Mouse (Mus musculus) CH12.LX (cell line): ENCODE results near the gene Tent5b. TPM values are rescaled to one million over a fixed set of nuclear protein-coding genes. Genes with fewer than 3 reads are reported as not detected.

Experiments
- polyA plus RNA-seq: library from polyadenylated mRNA; unstranded; fragments of >175 nt; gene quantifications from 2 replicates; pipeline ENCODE4 v1.2.1, GENCODE M21; 2012; ENCODE audit warnings: low read depth; ENCODE audit not compliant: insufficient read length
- total RNA-seq, 2 experiments: library from RNA; depleted of rRNA; stranded (reverse); fragments of 300-350 nt in 1 of 2; fragments of >200 nt in 1 of 2; gene quantifications; 2 replicates each; pipeline ENCODE4 v1.2.3; 2012 to 2014

Tent5b gene
- total and polyA plus RNA-seq, 3 experiments: not detected

Other genes with a start within 250 kb of the Tent5b start
- 0.21 TPM in 1 of 2 replicates, not detected in the other for gene Map3k6, start 239.3 kb upstream of the Tent5b start, total RNA-seq (2012; rRNA removed)
- gene Map3k6, start 239.3 kb upstream of the Tent5b start, total RNA-seq (2014; rRNA removed): not detected in 2 replicates
- gene Map3k6, start 239.3 kb upstream of the Tent5b start, polyA plus RNA-seq: not detected in 2 replicates
- 11.9 and 20.0 TPM in 2 replicates for gene Sytl1, start 217.0 kb upstream of the Tent5b start, total RNA-seq (2012; rRNA removed)
- 8.2 and 8.3 TPM in 2 replicates for gene Sytl1, start 217.0 kb upstream of the Tent5b start, total RNA-seq (2014; rRNA removed)
- gene Sytl1, start 217.0 kb upstream of the Tent5b start, polyA plus RNA-seq: 12.1 and 12.5 TPM in 2 replicates
- 64.0 and 64.8 TPM in 2 replicates for gene Tmem222, start 202.3 kb upstream of the Tent5b start, total RNA-seq (2012; rRNA removed)
- 85.0 and 95.7 TPM in 2 replicates for gene Tmem222, start 202.3 kb upstream of the Tent5b start, total RNA-seq (2014; rRNA removed)
- gene Tmem222, start 202.3 kb upstream of the Tent5b start, polyA plus RNA-seq: 73.2 and 79.5 TPM in 2 replicates
- 6.8 and 10.8 TPM in 2 replicates for gene Wdtc1, start 126.7 kb upstream of the Tent5b start, total RNA-seq (2012; rRNA removed)
- 2.8 and 3.0 TPM in 2 replicates for gene Wdtc1, start 126.7 kb upstream of the Tent5b start, total RNA-seq (2014; rRNA removed)
- gene Wdtc1, start 126.7 kb upstream of the Tent5b start, polyA plus RNA-seq: 9.1 and 9.6 TPM in 2 replicates
- 4.2 and 4.7 TPM in 2 replicates for gene Slc9a1, start 110.4 kb upstream of the Tent5b start, total RNA-seq (2012; rRNA removed)
- gene Slc9a1, start 110.4 kb upstream of the Tent5b start, total RNA-seq (2014; rRNA removed): 0.66 and 1.4 TPM in 2 replicates
- gene Slc9a1, start 110.4 kb upstream of the Tent5b start, polyA plus RNA-seq: 12.0 and 16.7 TPM in 2 replicates
- gene Trnp1, start 18.4 kb downstream of the Tent5b start, total RNA-seq (2012; rRNA removed): not detected in 2 replicates
- not detected in 2 replicates for gene Trnp1, start 18.4 kb downstream of the Tent5b start, total RNA-seq (2014; rRNA removed)
- not detected in 2 replicates for gene Trnp1, start 18.4 kb downstream of the Tent5b start, polyA plus RNA-seq
- not detected in 2 replicates for gene Kdf1, start 38.8 kb downstream of the Tent5b start, total RNA-seq (2012; rRNA removed)
- gene Kdf1, start 38.8 kb downstream of the Tent5b start, total RNA-seq (2014; rRNA removed): not detected in 2 replicates
- gene Kdf1, start 38.8 kb downstream of the Tent5b start, polyA plus RNA-seq: not detected in 2 replicates
- gene Nudc, start 65.9 kb downstream of the Tent5b start, total RNA-seq (2012; rRNA removed): 408 and 453 TPM in 2 replicates
- gene Nudc, start 65.9 kb downstream of the Tent5b start, total RNA-seq (2014; rRNA removed): 199 and 206 TPM in 2 replicates
- gene Nudc, start 65.9 kb downstream of the Tent5b start, polyA plus RNA-seq: 718 and 764 TPM in 2 replicates
- gene Nr0b2, start 73.2 kb downstream of the Tent5b start, total RNA-seq (2012; rRNA removed): not detected in 2 replicates
- gene Nr0b2, start 73.2 kb downstream of the Tent5b start, total RNA-seq (2014; rRNA removed): not detected in 2 replicates
- not detected in 2 replicates for gene Nr0b2, start 73.2 kb downstream of the Tent5b start, polyA plus RNA-seq
- 10.8 and 15.7 TPM in 2 replicates for gene Gpatch3, start 94.6 kb downstream of the Tent5b start, total RNA-seq (2012; rRNA removed)
- 7.2 and 9.7 TPM in 2 replicates for gene Gpatch3, start 94.6 kb downstream of the Tent5b start, total RNA-seq (2014; rRNA removed)
- 20.9 and 26.1 TPM in 2 replicates for gene Gpatch3, start 94.6 kb downstream of the Tent5b start, polyA plus RNA-seq
- 36.2 and 37.4 TPM in 2 replicates for gene Gpn2, start 104.2 kb downstream of the Tent5b start, total RNA-seq (2012; rRNA removed)
- gene Gpn2, start 104.2 kb downstream of the Tent5b start, total RNA-seq (2014; rRNA removed): 30.0 and 35.9 TPM in 2 replicates
- 34.1 and 36.8 TPM in 2 replicates for gene Gpn2, start 104.2 kb downstream of the Tent5b start, polyA plus RNA-seq
- gene Sfn, start 122.0 kb downstream of the Tent5b start, total RNA-seq (2012; rRNA removed): 0.97 and 1.0 TPM in 2 replicates
- 0.61 and 1.1 TPM in 2 replicates for gene Sfn, start 122.0 kb downstream of the Tent5b start, total RNA-seq (2014; rRNA removed)
- gene Sfn, start 122.0 kb downstream of the Tent5b start, polyA plus RNA-seq: 2.0 and 2.8 TPM in 2 replicates
- 20.1 and 24.3 TPM in 2 replicates for gene Zdhhc18, start 170.0 kb downstream of the Tent5b start, total RNA-seq (2012; rRNA removed)
- 13.7 and 15.9 TPM in 2 replicates for gene Zdhhc18, start 170.0 kb downstream of the Tent5b start, total RNA-seq (2014; rRNA removed)
- gene Zdhhc18, start 170.0 kb downstream of the Tent5b start, polyA plus RNA-seq: 31.0 and 31.8 TPM in 2 replicates
- gene Pigv, start 192.5 kb downstream of the Tent5b start, total RNA-seq (2012; rRNA removed): 3.7 and 4.3 TPM in 2 replicates
- 3.6 and 5.0 TPM in 2 replicates for gene Pigv, start 192.5 kb downstream of the Tent5b start, total RNA-seq (2014; rRNA removed)
- gene Pigv, start 192.5 kb downstream of the Tent5b start, polyA plus RNA-seq: 2.9 and 4.0 TPM in 2 replicates